Mouse (Mus musculus) retina, postnatal 7 days (tissue): ENCODE results near the gene H2-DMb1.
A peak's percentile ranks its signal among the peaks of the same experiment; 100 is the strongest.

Source experiments
- DNase-seq: peaks from one replicate; pipeline ENCODE4 v3.0.0-alpha.2; 2012; ENCODE audit warnings: low read depth, low spot score

Gene H2-DMb1

GRCm38 (mm10) chr17:34194723-34195122 lies 41.9 kb downstream of the H2-DMb1 start:
- no peak for DNase-seq

GRCm38 (mm10) chr17:34196491-34196890 lies 43.6 kb downstream of the H2-DMb1 start:
- no peak for DNase-seq

DNA sequence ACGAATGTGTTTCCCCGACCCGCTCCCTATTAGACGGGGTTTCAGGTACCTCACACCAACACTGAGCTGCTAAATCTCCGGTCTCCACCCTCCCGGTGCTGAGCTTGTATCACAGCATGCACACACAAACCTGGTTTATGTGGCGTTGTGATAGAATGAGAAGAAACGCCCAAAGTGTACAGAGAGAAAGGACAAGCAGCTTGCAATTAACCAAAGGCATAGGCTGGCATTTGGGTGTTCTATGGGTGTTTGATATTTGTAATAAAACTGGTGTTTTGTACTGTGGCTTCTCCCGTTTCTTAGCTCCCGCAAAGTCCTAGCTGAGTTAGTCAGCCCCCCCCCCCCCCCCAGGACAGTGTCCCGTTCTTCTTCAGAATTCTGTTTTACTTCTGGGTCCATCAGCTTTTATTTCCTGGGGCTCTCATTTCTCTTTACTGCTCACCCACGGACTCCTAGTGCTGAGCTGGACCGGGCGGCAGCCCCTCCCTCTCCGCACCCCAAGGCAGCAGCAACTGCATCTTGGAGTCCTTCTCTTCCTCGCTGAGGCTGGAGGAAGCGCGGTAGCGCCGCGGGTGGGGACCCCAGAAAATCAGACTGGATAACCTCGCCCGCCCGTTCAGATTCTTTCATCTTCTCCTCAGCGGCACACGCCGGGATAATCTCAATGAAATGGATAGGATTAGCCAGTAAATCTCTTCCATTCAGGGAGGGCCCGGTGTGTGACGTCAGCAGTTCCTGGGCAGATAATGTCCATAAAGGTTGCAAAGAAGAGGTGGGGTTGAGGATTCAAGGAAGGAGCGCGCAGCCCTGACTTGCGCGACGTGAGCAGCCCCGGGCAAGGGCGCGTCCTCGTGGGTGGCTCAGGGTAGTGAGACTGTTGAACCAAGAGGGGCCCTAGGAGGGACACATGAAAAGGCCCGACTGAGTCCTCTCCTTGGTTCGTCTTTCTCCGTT lies 44.3 kb downstream of the H2-DMb1 start, which contains the start of gene Psmb8:
Psmb8 (plus strand) TSS at position 781 of the 954 bp plus-strand sequence.
- DNase-seq = peak; percentile 88

DNA sequence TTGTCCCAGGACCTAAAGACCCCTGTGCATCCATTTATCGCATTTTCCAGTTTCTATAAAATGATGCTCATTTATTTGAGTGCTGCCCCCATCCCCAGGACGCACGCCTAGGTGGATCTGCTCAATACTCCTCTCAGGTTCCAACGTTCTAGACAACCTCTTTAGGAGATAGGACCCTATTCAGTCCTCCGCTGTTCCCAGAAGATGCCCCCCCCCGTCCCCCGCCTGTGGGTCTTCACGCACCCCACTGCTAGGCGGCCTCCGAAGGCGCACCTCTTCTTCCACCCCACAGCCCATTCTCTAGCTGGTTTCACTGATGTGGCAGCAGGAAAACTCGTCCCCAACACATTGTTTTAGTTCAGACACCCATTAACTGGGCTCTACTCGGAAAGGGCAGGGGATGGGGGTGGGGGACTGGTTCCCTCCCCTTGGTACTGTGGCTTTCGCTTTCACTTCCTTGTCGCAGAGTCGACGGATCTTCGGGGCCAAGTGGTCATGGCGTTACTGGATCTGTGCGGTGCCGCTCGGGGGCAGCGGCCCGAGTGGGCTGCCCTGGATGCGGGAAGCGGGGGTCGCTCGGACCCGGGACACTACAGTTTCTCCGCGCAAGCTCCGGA lies 45.1 kb downstream of the H2-DMb1 start:
- DNase-seq = no peak

GRCm38 (mm10) chr17:34198521-34198912 lies 45.6 kb downstream of the H2-DMb1 start:
- DNase-seq = no peak

GRCm38 (mm10) chr17:34199050-34199619 lies 46.3 kb downstream of the H2-DMb1 start:
- DNase-seq = no peak

- DNase-seq = no peak
Observed at GRCm38 (mm10) chr17:34200047-34200446, 47.2 kb downstream of the H2-DMb1 start.

DNA sequence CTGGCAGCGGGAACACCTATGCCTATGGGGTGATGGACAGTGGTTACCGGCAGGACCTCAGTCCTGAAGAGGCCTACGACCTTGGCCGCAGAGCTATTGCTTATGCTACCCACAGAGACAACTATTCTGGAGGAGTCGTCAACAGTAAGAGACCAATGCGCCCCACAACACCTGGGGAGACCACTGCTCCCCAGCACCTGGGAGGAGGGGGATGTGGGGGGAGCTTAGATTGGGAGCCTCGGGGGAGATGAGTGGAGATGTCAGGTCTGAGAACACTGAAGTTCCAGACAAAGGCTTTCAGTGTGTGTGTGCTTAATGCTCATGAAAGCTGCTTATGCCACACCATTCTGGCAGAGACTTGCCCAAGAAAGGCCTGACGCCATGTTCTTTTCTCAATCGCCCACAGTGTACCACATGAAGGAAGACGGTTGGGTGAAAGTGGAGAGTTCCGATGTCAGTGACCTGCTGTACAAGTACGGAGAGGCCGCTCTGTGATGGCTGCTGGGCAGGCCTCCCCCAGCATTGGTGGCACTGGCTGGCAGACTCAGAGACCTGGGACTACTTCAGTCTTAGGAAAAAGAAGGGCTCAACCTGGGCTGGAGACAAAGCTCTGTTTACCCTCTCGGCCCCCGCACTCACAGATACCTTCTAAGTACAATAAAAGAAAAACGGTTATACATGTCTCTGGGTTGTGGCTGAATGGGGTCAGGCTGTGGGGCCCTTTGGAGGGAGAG lies 48.1 kb downstream of the H2-DMb1 start:
- DNase-seq = no peak

DNA sequence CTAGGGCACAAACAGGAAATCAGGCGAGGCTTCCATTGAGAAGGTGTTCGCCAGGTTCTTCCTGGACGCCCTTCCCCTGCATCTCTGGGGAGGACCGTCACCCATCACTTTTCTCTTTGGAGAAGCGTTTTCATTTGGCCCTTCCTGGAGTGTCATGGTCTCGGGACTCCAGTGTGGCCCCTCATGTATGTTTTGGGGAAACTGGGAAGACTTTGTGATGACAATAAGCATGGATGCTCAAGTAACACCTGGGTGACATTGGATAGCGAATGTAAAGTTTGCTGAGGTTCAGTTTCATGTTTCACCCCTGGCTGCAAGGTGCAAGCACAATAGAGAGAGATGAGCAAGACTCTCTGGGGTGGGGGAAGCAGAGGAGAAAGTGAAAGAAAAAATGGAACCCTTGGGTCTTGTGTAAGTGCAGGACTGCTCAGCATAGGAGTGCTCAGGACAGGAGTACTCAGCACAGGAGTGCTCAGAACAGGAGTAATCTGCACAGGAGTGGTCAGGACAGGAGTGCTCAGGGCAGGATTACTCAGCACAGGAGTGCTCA lies 48.7 kb downstream of the H2-DMb1 start:
- no peak for DNase-seq

GRCm38 (mm10) chr17:34202760-34203442 lies 50.0 kb downstream of the H2-DMb1 start:
- no peak for DNase-seq

DNA sequence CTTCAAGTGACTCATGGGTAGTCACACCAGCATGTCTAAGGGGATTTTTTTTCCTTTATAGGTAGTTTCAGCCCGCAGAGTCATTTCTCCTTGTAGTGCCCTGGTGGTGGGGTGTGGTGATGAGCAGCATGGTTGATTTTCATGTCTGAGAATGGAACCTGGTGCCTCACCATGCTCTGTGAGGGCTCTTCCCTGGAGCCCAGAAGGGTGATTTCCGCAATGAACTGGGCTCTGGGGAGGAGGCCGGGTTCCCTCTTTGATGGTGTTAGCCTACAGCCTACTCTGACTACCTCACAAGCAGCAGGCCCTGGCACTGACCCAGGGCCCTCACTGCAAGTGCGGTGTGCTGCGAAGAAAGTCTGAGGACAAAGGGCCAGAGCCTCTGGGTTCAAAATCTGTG lies 50.6 kb downstream of the H2-DMb1 start, which contains the start of gene Tap2:
Tap2 (plus strand) TSS at position 84 of the 400 bp plus-strand sequence.
- DNase-seq = no peak

- peak; percentile 65 for DNase-seq
Observed at GRCm38 (mm10) chr17:34204303-34205010, 51.6 kb downstream of the H2-DMb1 start.

- no peak for DNase-seq
Observed at GRCm38 (mm10) chr17:34205021-34205745, 52.3 kb downstream of the H2-DMb1 start.

GRCm38 (mm10) chr17:34205746-34206176 lies 52.9 kb downstream of the H2-DMb1 start:
- no peak for DNase-seq

DNA sequence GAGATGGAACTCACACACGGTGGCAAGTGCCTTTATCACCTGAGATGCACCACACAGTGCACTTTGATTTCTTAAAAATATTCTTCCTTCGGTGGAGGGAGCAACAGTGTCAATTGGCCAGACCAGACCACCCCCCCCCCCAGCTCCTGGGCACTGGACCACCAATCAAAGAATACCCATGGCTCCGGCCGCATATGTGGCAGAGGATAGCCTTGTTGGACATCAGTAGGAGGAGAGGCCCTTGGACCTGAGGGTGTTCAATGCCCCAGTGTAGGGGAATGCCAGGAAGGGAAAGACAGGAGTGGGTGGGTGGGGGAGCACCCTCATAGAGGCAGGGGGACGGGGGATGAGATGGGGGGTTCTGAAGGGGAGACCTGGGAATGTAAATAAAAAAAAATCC lies 53.9 kb downstream of the H2-DMb1 start:
- no peak for DNase-seq

DNA sequence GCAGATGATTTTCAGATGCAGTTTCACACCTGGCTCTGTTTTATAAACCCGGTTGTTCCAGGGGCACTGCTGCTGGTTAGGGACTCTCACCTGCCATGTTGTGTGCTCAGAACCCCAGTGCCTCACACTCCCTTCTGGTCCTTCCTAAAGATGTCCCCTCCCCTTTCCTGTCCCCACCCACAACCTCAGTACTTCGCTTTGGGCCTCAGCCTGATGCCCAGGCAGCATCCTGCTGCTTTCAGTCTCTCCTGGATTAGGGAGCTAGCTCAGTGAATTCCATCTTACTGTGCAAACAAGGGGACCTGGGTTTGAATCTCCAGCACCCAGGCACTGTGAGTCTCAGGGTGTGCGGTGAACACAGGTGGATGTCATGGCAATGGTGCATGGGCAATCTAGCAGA lies 54.6 kb downstream of the H2-DMb1 start:
- DNase-seq = no peak

DNA sequence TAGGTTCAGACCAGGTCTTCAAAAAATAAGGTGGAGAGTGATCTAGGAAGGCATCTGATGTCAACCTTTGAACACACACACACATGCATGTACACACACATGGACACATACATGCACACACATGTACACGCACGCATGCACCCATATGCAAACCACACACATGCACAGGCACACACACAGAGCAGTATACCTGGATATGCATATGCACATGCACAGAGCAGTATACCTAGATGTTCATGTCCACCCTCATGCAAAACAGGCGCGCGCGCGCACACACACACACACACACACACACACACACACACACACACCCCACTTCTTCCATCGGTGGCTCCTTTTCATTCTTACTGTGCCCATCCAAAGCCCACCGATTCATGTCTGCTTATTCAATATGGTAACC lies 55.0 kb downstream of the H2-DMb1 start:
- no peak for DNase-seq

DNA sequence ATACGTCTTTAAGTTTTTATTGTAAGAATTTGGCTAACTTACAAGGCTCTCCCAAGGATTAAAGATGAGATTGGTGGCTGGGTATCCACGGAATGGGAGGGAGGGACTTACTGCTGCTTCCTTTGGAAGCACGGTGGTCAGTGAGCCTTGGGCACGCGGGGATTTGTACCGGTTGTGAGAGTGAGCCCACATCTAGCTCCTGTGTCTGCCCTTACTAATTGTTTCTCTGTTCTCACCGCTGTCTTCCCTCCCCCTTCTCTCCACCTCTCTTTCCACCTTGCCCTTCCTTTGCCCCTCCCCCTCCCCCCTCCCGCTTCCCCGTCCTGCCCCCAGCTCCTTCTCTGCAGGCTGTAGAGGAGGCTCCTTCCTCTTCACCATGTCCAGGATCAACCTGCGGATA lies 55.5 kb downstream of the H2-DMb1 start:
- no peak for DNase-seq

DNA sequence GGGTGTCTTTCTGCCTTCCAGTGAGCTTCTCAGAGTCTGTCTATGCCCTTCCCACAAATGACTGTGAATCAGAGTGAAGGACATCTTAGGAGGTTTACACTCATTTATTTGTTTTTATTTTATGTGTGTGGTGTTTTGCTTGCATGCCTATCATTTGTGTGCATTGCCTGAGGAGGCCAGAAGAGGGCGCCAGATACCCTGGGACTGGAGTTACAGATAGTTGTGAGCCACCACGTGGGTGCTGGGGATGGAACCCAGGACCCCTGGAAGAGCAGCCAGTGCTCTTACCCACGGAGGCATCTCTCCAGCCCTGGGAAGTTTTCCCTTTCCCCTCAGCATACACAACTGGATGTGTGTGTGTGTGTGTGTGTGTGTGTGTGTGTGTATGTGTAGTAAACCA lies 56.8 kb downstream of the H2-DMb1 start:
- no peak for DNase-seq
